Mouse (Mus musculus) megakaryocyte-erythroid progenitor cell, adult 5-6 weeks (primary cell): ENCODE measurements around the gene Tnfrsf13b. TPM values are rescaled to one million over a fixed set of nuclear protein-coding genes. Genes with fewer than 3 reads are reported as not detected.

Experiments
- ATAC-seq: replicated peaks from 2 replicates; pipeline ENCODE4 v1.8.0; 2016; ENCODE audit warnings: mild to moderate bottlenecking, inconsistent platforms; ENCODE audit not compliant: severe bottlenecking, poor library complexity, low FRiP score, low TSS enrichment
- total RNA-seq, 2 experiments: library from RNA; stranded (forward) in 1 of 2; stranded (reverse) in 1 of 2; fragments of 200-1000, 215-1000 nt in 1 of 2; fragments of >200 nt in 1 of 2; fragmentation: Nextera tagmentation in 1 of 2; gene quantifications; 2 replicates each; pipeline ENCODE4 v1.2.3; 2014 to 2017

Tnfrsf13b gene
- total RNA-seq (2014; fragmentation: Nextera tagmentation) (2.3 TPM in 2 replicates), total RNA-seq (2017) (12.5 and 15.5 TPM in 2 replicates)

DNA sequence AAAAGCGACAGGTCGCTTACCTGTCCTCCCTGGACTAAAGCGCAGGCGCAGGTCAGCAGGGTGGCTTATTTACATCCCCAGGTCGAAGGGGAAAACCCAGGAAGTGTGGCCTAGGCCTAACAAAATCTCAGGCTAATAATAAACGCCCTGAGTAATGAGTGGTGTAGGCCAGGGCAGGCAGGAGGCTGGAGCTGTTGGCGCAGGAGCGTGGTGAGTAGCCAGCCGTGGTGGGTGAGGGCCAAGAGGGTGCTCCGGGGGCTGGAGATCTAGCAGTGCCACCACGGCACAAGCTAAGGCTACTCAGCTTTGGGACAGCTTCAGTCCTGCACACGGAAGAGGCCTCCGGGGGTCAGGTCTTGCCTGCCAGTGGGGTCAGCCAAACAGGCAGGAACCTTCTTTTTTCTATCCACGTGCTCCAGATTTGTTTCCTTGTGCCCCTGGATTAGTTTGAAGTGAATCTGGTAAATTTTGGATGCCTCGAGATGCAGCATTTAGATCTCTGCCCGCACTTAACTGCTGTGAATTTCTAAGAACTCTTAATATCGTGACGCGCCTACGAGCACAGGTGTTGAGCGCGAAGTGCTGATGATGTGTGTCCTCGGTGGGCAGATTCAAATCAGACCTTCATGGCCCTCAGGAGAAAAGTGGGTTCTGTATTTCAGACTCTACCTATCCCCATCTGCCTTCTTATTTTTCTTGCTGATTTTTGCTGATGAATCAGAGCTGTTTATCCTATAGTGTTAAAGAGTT is at the start of gene Tnfrsf13b:
TSS of gene Tnfrsf13b (plus strand) at position 150 of the 750 bp plus-strand sequence.
- no peak for ATAC-seq

DNA sequence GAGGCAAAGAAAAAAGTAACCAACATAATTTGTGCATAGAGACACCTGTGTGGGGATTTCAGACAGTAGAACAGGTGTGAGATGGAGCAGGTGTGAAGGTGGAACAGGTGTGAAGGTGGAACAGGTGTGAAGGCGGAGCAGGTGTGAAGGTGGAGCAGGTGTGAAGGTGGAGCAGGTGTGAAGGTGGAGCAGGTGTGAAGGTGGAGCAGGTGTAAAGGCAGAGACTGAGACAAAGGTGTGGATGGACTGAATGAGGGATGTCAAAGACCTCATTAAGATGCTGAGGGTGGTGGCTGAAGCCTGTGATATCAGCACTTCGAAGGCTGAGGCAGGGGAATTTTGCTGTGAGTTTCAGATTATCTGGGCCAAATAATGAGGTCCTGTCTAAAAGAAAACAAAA is 44.9 kb upstream of the Tnfrsf13b start:
- no peak for ATAC-seq

DNA sequence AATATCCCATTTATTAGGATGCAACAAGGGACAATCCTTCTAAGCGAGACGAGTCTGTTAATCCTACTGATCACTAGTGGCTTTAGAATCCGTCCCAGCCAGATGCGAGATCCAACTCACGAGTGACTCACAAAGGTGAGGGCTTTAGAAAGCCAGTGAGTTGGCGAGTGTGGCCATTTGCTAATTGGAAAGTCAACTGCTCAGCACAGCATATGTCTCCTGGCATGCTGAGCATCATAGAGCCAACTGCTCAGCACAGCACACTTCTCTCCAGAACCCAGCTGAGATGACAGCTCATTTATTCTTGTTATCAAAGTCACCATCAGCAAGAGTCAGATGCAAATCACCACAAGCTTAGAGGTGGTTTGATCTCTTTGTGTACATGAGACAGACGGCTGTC is 36.4 kb upstream of the Tnfrsf13b start:
- no peak for ATAC-seq

DNA sequence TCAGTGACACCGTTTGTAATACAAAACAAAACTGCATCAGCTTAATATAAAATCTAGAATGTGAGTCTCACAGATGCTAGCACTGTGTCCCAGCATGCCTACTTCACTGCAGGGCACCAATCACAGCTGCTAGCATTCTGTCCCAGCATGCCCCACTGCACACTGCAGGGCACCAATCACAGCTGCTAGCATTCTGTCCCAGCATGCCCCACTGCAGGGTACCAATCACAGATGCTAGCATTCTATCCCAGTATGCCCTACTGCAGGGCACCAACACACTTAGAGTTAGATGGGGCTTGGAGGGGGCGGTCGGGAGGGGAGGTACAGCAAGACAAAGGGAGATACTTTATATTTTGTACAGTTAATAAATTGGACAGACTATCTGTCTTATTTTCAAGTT is 35.4 kb upstream of the Tnfrsf13b start:
- ATAC-seq, result no peak

- ATAC-seq, result 0 out of 2 replicates have a peak, but pooled peaks have one; percentile 55
Observed at GRCm38 (mm10) chr11:61091642-61092262, 34.8 kb upstream of the Tnfrsf13b start.

GRCm38 (mm10) chr11:61098046-61098445 is 28.5 kb upstream of the Tnfrsf13b start:
- ATAC-seq, result no peak

DNA sequence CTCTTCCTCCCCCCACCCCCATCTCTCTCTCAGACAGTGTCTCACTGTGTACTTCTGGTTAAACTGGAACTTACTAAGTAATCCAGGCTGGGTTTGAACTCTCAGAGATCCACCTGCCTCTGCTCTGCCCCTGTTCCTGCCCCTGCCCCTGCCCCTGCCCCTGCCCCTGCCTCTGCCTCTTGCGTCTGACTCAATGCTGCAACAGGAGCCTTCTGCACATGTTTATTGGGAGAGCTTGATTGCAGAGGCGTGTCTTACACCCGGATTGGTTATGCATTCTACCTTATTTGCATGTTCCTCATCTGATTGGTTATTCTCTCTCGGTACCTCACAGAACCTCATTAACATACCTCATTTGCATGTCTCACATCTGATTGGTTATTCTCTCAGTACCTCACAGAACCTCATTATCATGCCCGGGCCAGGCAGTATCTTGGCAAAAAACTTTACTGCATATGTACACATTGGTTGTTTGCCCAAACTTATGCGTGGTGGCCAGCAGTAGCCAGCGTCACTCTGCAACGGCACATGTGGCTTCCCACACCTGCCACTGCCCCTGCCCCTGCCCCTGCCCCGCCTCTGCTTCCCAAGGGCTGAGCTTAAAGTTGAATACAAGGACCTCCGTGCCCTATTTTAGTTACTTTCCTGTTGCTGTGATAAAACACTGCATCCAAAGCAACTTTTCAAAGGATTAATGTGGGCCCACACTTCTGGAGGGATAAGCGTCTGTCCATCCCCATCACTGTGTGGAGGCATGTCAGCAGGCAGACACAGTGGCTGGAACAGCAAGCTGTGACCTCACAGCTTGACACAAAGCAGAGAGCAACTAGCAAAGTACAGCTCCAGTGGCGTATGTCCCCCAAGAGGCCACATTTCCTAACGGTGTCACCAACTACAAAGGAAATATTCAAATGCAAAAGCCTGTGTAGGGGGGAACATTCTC is 23.9 kb upstream of the Tnfrsf13b start:
- ATAC-seq, result no peak

GRCm38 (mm10) chr11:61104241-61104901 is 22.2 kb upstream of the Tnfrsf13b start:
- ATAC-seq, result peak; percentile 87

DNA sequence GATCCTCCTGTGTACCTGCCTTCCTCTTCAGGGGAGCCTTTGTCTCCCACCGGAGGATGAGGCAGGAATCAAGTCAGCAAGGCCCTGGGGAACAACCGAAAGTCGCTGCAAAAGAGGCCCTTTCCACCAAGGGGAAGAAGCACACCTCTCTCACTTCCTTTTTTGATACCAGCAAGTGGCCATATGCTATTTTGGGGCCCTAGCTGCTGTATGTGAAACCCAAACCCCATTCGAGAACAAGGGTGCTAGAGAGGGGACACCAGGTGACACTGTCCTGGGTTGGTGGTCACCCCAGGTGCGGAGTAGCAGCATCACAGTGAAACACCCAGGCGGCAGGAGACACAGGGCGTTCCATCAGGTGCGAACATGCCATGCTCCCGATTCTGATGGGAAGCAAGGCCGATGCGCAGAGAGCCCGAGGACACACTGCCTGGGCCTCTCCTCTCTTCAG is 17.6 kb upstream of the Tnfrsf13b start:
- ATAC-seq, result no peak

GRCm38 (mm10) chr11:61109707-61110106 is 16.8 kb upstream of the Tnfrsf13b start:
- ATAC-seq, result no peak

GRCm38 (mm10) chr11:61110113-61110512 is 16.4 kb upstream of the Tnfrsf13b start:
- no peak for ATAC-seq

GRCm38 (mm10) chr11:61110928-61111327 is 15.6 kb upstream of the Tnfrsf13b start:
- ATAC-seq, result no peak

- ATAC-seq, result no peak
Observed at GRCm38 (mm10) chr11:61111472-61111871, 15.1 kb upstream of the Tnfrsf13b start.

- no peak for ATAC-seq
Observed at GRCm38 (mm10) chr11:61112323-61112995, 14.1 kb upstream of the Tnfrsf13b start.

- ATAC-seq, result no peak
Observed at GRCm38 (mm10) chr11:61116226-61116625, 10.3 kb upstream of the Tnfrsf13b start.

DNA sequence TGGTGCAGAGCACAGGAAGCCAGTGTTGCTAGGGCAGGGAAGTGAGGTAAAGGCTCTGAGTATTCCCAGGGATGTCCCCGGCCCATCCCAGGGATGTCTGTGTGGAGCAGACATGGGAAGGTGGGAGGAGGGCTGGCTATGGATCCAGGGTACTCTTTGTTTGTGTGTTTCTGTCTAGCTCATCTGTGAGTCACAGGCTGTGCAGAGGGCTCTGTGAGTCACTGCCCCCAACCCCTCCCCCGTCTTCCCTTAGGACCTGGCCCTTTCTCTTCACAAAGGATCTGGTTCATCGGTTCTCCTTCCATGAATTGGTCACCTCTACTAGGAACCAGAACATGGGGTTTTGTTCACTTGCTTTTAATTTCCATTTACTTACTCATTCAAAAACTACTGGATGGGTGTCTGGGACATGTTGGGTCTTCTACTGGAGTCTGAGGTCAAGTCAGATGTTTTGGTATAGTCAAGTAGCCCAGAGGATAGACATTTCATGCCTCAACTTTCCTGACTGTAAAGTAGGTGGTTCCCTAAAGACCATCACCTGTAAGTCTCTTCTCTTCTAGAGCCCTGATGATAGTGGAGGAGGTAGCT is 6.5 kb upstream of the Tnfrsf13b start:
- no peak for ATAC-seq

DNA sequence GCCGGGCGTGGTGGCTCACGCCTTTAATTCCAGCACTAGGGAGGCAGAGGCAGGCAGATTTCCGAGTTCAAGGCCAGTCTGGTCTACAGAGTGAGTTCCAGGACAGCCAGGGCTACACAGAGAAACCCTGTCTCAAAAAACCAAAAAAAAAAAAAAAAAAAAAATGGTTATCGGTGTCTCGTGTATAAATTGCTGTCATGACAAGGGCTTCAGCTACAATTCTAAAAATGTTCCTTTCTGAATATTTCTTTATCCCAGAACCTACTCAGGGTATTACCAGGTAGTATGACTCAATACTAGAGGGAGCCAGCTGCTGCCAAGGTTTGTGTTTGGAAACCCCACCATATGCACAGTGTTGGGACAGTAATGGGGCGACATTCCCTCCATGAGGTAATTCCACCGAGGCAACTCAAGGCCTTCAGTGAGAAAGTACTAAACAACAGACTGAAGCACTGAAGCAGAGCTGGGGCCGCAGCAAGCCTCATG is 4.2 kb upstream of the Tnfrsf13b start:
- ATAC-seq, result no peak

GRCm38 (mm10) chr11:61122769-61123288 is 3.7 kb upstream of the Tnfrsf13b start:
- ATAC-seq, result no peak
